Mouse (Mus musculus) heart, adult 9 months (tissue): ENCODE measurements around the gene 2210408I21Rik.

ENCODE experiments used
- DNase-seq, 2 experiments: peaks; one replicate each; pipeline ENCODE4 v3.0.0; 2022; ENCODE audit warnings: low spot score in 2 of 2

The 2210408I21Rik gene

GRCm38 (mm10) chr13:77275172-77275747, 139.9 kb downstream of the 2210408I21Rik start:
- peak; percentile 20 to 31 for DNase-seq

GRCm38 (mm10) chr13:77278659-77279413, 143.5 kb downstream of the 2210408I21Rik start:
- DNase-seq, result no peak

DNA sequence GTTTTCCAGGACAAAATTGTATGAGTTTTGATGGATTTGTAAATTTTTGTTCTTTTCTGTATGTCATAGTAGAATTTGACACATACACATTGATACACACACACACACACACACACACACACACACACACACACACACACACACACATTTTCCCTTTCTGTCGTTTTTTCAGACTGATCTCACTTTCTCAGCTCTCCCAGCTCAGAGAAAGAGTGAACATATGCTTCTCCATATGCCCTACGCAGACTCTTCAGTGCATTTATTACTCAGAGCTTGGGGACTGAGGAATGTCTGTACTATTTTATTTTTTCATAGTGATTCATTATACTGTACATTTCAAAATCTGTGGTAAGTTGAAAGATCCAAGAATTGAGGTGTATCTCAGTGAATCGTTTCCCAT, 160.2 kb downstream of the 2210408I21Rik start:
- no peak for DNase-seq

DNA sequence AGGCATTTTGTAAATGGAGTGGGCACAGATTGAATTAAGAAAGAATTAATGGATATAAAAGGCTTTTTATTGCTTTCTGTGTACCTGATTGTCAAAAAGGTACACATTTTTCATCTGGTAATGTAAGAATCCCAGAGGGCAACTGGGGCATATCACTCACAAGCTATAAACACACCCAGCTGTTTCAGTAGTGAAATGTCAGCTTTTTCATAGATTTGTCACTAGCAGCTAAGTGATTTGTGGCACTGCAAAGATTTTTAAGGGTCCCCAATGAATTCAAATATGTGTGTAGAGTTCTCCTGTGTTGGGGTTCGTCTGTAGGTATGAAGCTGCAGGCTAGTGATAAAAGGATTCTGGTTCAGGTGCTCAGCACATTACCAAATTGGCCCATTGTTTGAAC, 188.8 kb downstream of the 2210408I21Rik start:
- DNase-seq, result no peak

- no peak for DNase-seq
Measured at GRCm38 (mm10) chr13:77326174-77326959, 191.0 kb downstream of the 2210408I21Rik start.

DNA sequence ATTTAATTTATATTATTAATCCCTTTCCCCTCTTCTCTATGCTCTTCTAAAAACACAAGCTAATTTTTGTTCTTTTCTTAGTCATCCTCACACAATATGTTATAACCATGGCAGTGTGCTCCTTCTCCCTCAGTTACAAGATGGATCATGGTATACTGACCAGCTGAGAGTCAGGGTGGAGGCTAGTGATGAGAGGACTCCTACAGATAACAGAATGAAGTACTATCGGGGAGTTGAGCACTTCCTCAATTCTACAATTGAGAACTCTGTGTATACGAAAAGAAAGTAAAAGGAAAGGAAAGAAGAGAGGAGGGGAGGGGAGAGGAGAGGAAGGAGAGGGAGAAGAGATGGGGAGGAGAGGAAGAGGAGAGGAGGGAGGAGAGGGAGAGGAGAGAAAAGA, 206.8 kb downstream of the 2210408I21Rik start:
- no peak for DNase-seq

DNA sequence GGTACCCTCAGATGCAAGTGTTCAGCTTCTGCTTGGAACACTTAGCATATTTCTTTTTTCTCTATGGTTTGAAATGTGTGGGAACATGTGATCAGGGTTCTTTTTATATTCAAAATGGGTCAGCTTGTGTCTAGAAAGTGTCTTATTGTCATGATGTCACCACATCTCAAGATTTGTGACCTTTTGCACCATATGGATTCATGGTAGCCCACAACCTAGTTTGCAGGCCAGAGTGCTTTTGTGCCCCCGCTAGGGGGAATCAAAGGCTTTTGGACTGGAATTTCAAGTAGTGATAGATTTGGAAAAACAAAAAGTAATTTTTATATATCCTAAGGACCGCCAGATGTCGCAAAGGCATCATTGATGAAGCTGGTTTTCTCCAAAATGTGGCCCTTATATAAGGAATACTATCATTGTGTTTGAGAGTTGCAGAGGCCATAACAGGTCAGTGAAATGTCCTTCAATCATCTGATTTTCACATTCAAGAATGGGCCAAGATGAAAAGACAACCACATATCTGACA, 250.2 kb downstream of the 2210408I21Rik start:
- no peak for DNase-seq

GRCm38 (mm10) chr13:77386001-77386400, 250.7 kb downstream of the 2210408I21Rik start:
- DNase-seq, result no peak

DNA sequence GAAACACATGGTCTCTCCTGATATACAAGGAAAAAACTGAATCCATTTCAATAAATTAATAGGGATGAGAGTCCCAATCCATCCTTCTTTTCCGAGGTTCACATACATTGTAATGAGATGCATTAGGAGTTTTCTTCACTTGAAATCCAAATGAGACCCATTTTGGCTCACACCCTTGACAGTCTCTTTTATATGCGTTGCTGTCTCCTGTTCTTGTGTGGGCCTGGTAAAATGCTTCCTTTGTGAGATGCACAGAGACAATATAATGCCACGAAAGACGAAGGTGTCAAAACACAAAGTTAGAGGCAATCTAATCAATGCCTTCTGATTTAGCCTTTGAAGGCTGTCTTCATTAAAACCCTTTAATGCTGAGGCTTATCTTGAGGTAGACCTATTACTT, 252.8 kb downstream of the 2210408I21Rik start:
- DNase-seq, result no peak

GRCm38 (mm10) chr13:77389209-77389608, 253.9 kb downstream of the 2210408I21Rik start:
- DNase-seq, result no peak

- no peak for DNase-seq
Measured at GRCm38 (mm10) chr13:77396374-77396773, 261.0 kb downstream of the 2210408I21Rik start.

GRCm38 (mm10) chr13:77396981-77397380, 261.6 kb downstream of the 2210408I21Rik start:
- no peak for DNase-seq

DNA sequence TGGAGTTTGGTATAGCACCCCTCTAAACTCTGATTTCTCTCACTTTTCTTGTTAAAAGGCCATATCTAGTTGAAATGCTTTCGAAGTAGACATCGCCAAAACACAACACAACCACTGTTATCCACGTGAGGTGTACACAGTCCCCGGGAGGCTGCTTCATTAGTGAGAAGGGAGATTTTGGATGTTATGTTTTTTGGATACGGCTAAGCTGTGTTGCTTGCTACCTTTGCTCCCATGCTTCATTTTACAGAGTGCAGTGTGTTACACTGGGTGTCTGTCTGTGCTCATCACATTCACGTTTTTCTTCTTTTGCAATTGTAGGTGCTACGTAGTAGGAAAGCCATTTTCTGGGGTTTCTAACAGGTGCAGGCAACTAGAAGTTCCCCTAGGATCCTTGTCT, 262.3 kb downstream of the 2210408I21Rik start:
- DNase-seq, result no peak

- DNase-seq, result no peak
Measured at GRCm38 (mm10) chr13:77398477-77398876, 263.1 kb downstream of the 2210408I21Rik start.

- no peak for DNase-seq
Measured at GRCm38 (mm10) chr13:77400762-77401161, 265.4 kb downstream of the 2210408I21Rik start.

DNA sequence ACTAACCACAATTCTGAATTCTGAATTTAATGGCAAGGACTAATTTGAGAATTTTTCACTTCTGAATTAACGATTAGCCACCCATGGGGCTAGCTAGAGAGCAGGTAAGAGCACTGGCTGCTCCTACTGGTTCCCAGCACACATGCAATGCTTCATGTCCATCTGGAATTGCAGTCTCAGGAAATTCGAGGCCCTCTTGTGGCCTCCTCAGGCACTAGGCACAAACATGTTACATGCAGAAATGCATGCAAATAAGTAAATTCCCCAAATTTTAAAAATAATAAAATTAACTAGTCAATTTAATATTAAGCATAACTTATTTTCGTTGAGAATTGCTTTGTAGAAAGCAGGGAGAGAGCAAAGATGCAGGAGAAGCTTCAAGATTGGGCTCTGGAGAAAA, 273.2 kb downstream of the 2210408I21Rik start:
- DNase-seq, result no peak

GRCm38 (mm10) chr13:77409804-77410203, 274.5 kb downstream of the 2210408I21Rik start:
- no peak for DNase-seq

GRCm38 (mm10) chr13:77412829-77413228, 277.5 kb downstream of the 2210408I21Rik start:
- no peak for DNase-seq

GRCm38 (mm10) chr13:77450007-77450567, 314.7 kb downstream of the 2210408I21Rik start:
- DNase-seq, result no peak

- DNase-seq, result no peak
Measured at GRCm38 (mm10) chr13:77470093-77470621, 334.8 kb downstream of the 2210408I21Rik start.

- DNase-seq, result no peak
Measured at GRCm38 (mm10) chr13:77476420-77476819, 341.1 kb downstream of the 2210408I21Rik start.
